Mouse (Mus musculus): ENCODE results near the gene Ccdc149. TPM values are rescaled to one million over a fixed set of nuclear protein-coding genes. Genes with fewer than 3 reads are reported as not detected.
A peak's percentile ranks its signal among the peaks of the same experiment; 100 is the strongest.

Ccdc149 gene
- 10 to 100 TPM; 65.0 to 78.6 (median 73.2) TPM for total RNA-seq (2022)

DNA sequence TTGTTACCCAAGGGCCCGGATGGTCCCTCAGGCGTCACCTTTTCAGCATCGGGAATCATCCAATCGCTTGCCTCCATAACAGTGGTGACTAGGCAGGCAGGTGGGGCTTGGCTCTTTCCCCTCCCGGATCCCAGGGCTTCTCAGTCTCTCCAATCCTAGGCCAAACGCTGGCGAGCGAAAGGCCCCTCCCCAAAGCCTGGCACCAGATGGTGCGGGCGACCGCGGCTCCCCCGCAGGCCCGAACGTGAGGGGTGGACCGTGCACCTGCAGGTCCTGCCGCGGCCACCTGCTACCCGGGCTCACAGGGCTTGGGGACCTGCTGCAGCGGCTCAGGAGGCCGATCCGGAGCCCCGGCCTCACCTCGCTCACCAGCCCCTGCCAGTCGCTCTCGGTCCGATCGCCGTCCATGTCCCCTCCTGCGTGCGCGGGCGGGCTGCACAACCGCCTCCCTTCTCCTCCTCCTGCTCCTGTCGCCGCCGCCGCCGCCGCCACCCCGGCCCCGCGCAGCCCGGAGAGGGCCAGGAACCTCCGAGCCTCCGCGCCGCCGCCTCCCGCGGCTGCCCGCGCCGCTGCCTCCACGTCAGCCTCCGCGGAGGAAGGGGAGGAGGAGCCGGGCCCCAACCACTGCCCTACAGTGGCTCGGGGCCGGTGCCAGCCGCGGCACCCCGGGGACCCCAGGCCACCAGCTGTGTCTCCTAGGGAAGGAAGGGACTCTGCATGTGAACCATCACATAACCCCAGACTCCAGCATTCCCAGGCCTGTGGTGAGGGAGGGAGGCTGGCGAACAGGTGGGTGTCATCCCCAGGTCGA is at the start of gene Ccdc149:
Gene Ccdc149 (minus strand): TSS at position 531 of the 811 bp plus-strand sequence.
- DNase-seq (ENCODE audit: low spot score in 2 of 2), result peak; percentile 83 to 85

DNA sequence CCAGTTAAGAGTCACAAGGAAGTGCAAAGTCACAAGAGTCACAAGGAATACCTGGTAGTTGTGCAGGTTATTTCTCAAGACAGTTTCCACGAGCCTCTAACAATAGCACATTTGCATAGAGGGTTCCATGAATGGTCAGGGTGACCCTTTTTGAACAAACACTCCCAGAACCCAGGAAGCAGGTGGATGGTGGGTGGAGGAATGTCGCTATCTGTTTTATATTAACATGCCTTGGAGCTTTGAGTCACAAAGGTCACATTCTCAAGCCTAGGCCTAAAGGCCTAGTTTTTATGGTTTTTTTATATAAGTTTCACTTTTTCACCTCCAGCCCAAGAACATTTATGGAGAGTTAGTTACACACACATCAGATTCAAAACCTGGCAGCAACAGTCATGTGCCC is 48.6 kb upstream of the Ccdc149 start:
- DNase-seq (ENCODE audit: low spot score in 2 of 2), result no peak

- peak in 1 of 2 experiments; percentile 20 for DNase-seq (ENCODE audit: low spot score in 2 of 2)
These were observed 44.8 kb upstream of the Ccdc149 start for GRCm38 (mm10) chr5:52516072-52516476.

DNA sequence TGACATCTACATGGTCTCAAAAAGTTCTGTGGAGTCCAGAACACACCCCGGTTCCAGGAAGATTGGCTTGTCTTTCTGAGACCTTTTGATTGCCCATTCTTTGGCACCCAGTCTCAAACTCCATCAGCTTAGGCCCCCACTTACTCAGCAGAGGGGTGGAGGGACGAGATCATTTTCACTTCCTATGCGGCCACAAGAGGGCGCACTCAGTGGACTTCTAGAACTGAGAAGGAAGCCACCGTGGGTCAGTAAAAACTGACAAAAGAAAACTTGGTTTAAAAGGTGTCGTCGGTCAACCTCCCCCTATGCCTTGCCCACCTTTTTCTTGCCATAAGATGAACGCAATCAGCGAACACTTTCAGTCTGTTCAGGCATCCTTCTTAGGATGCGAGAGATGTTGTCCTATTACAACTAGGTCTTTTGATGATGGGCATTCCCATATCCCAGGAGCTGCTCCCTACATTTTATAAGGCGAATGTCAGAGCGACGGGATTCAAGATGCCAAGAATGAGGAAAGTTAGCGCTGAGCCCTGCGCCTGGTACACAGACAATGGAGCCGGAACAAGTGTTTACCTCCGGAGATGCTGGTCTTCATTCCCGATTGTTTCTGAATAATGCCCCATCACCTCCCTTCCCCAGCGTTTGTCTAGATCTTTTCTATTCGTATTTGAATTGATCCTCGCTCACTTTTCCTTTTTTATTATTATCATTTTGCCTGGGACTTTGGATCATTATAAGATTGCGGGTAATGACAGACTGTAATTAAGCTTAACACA is 44.1 kb upstream of the Ccdc149 start:
- DNase-seq (ENCODE audit: low spot score in 2 of 2), result peak; percentile 37 to 65

GRCm38 (mm10) chr5:52511089-52511488 is 39.8 kb upstream of the Ccdc149 start:
- DNase-seq (ENCODE audit: low spot score in 2 of 2), result no peak

DNA sequence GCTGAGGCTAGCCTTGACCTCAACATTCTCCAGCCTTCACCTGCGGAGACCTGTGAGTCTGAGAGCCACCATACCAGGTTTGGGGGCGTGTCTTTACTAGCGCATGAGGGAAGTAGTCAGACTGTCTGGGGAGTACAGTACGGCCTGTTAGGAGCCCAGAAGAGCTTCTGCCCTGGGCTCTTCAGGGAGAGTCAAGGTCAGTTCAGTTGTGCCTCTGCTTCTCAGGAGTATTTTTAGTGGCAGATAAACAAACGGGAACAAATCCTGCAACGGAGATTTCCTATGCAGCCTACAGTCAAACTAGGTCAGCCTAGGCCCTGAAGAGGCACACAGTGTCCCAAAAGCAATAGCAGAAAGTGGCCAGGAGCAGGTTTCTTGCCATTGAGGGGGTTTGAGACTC is 38.1 kb upstream of the Ccdc149 start:
- DNase-seq (ENCODE audit: low spot score in 2 of 2), result no peak

DNA sequence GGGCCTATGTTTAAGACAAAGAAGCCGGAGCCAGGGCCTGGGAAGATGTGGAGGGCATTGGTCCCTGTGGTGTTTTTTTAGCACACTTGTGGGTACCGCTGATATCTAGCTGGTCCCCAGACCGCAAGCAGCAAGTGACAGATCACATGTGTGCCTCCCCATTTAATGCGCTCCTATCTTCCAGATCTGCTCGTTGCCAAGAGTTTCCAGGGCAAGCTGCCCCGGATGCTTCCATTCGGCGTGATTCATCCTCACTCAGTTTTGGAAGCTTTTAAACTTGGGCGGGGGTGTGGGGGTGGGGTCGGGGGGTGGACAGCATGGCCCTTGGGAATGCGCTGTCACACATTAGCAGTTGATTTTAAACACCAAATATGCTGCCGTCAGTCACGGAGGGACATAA is 33.3 kb upstream of the Ccdc149 start:
- peak in 1 of 2 experiments; percentile 7 for DNase-seq (ENCODE audit: low spot score in 2 of 2)

DNA sequence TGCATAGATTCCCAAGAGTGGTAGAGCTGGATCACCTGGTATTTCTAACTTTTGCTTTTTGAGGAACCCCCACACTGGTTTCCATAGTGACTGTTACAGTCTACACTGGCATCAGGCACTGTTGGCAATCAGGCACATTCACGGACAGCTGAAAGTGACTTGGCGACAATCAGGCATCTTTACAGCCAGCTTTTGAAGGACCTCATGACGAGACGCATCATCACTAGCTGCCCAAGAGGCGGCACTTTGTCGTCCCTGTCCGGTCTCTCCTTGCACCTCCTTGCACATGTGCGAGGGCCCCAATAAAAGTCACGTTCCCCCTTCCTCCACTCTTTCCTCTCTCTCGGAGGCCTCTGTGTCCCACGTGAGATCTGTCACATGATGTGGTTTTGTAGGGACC is 32.8 kb upstream of the Ccdc149 start:
- peak; percentile 61 to 62 for DNase-seq (ENCODE audit: low spot score in 2 of 2)

DNA sequence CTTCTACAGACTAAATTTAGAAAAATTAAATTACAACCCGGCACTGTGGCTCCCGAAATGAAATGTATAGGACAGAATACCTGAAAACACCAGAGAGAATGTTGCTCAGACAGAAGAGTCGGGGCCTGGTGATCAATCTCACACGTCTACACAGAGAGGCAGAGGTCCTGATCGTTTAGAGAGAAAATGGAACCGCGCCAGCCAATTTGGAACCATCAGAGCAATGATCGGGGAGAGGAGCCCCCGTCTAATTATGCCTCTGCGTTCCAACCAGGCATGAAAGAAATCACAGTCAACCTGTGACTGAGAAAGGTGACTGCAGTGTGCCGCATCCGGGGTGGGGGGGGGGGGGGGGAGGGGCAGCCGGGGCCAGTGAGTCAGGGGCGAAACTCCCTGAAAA is 24.4 kb upstream of the Ccdc149 start:
- DNase-seq (ENCODE audit: low spot score in 2 of 2), result no peak

DNA sequence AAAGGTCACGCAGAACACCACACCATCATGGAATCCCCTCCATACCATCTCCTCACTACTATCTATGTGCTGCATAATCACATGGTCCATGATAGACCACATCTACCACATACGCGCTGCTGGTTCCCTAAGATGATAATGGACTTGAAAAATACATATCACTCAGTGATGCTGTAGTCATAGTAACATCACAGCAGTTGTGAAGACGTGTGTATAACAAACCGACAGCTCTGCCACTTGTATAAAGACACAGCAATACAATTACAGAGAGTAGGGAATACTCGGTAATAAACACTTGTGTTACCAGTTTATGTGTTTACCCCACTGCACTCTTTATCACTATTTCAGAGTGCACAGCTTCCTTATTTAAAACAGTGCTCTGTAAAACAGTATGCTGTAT is 20.2 kb upstream of the Ccdc149 start:
- no peak for DNase-seq (ENCODE audit: low spot score in 2 of 2)

- no peak for DNase-seq (ENCODE audit: low spot score in 2 of 2)
These were observed 16.5 kb upstream of the Ccdc149 start for GRCm38 (mm10) chr5:52487559-52488430.

GRCm38 (mm10) chr5:52476826-52477225 is 5.5 kb upstream of the Ccdc149 start:
- peak in 1 of 2 experiments; percentile 16 for DNase-seq (ENCODE audit: low spot score in 2 of 2)

GRCm38 (mm10) chr5:52476292-52476701 is 5.0 kb upstream of the Ccdc149 start:
- DNase-seq (ENCODE audit: low spot score in 2 of 2), result peak; percentile 56 to 67

DNA sequence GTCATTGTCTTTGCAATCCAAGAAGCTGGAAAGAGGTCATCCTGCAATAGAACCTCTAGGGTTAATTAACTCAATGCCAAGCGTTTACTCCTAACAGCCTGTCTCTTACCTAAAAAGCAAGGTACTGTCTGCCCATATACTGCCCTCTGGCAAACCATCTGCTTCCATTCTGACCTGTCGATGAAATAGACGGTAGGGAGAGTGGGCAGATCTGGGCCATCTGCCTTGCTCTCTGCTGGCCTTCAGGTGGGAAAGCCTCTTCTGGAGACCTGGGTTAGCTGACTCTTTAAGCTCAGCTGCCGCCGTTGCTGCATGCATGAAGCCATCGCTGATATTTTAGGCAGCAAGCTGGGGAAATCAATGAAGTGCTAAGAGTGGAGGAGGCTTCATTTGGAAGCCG is 2.7 kb upstream of the Ccdc149 start:
- DNase-seq (ENCODE audit: low spot score in 2 of 2), result no peak

GRCm38 (mm10) chr5:52470551-52470950 is 770 bp downstream of the Ccdc149 start:
- no peak for DNase-seq (ENCODE audit: low spot score in 2 of 2)

- no peak for DNase-seq (ENCODE audit: low spot score in 2 of 2)
These were observed 3.5 kb downstream of the Ccdc149 start for GRCm38 (mm10) chr5:52467841-52468240.

- no peak for DNase-seq (ENCODE audit: low spot score in 2 of 2)
These were observed 8.9 kb downstream of the Ccdc149 start for GRCm38 (mm10) chr5:52462447-52462846.

- DNase-seq (ENCODE audit: low spot score in 2 of 2), result no peak
These were observed 9.7 kb downstream of the Ccdc149 start for GRCm38 (mm10) chr5:52461434-52462124.

GRCm38 (mm10) chr5:52459308-52459707 is 12.0 kb downstream of the Ccdc149 start:
- no peak for DNase-seq (ENCODE audit: low spot score in 2 of 2)

- no peak for DNase-seq (ENCODE audit: low spot score in 2 of 2)
These were observed 14.2 kb downstream of the Ccdc149 start for GRCm38 (mm10) chr5:52457154-52457553.

GRCm38 (mm10) chr5:52450821-52451220 is 20.5 kb downstream of the Ccdc149 start:
- DNase-seq (ENCODE audit: low spot score in 2 of 2), result no peak
